ENCODE assay signal across 8 mouse cellular contexts in genomic region chr7:140048361-140049114, GRCm38 (mm10). TPM values are rescaled to one million over a fixed set of nuclear protein-coding genes. Genes with fewer than 3 reads are reported as not detected.
DNase-seq lines count a peak whose midpoint lies in the region; ATAC-seq and TF ChIP-seq lines count a peak whose summit lies in the region.

TSS of gene Msx3 (minus strand) at chr7:140049089.

- no peak for DNase-seq in left cerebral cortex, adult 2 months (ENCODE audit: extremely low spot score in 1 of 2, low spot score in 2 of 2)
- no peak for DNase-seq in left cerebral cortex, postnatal 4 days
- DNase-seq in embryo, embryonic 9.5 days (ENCODE audit: extremely low spot score) = peak; percentile 44
- DNase-seq in left cerebral cortex, postnatal 36 days (ENCODE audit: low spot score in 2 of 2) = no peak
- DNase-seq in gastrocnemius, postnatal 4 days (ENCODE audit: low spot score in 2 of 2) = no peak

- no peaks in the 10 kb centered on the region for H3K9me3 ChIP-seq in intestine, postnatal 0 days (ENCODE audit: control insufficient read depth)
- no peaks in the 10 kb centered on the region for H3K9me3 ChIP-seq in neural tube, embryonic 15.5 days (replicated peaks)

- under 1% methylated on average over 56 of the region's 56 CpGs for WGBS in intestine, postnatal 0 days
- under 1% methylated on average over 56 of the region's 56 CpGs for WGBS in neural tube, embryonic 15.5 days

- H3K36me3 ChIP-seq in intestine, postnatal 0 days (ENCODE audit: control insufficient read depth, insufficient read depth) = no peaks in the 10 kb centered on the region
- H3K36me3 ChIP-seq in neural tube, embryonic 15.5 days = no peaks in the 10 kb centered on the region

- H3K4me2 ChIP-seq in intestine, postnatal 0 days (replicated peaks; ENCODE audit: low read depth) = peak within 1 kb of the TSS; percentile 85
- H3K4me2 ChIP-seq in neural tube, embryonic 15.5 days = peak within 1 kb of the TSS; percentile 82

- H3K27me3 ChIP-seq in intestine, postnatal 0 days (replicated peaks; ENCODE audit: control insufficient read depth, insufficient read depth, low read length) = peaks cover 88% of the 10 kb centered on the region
- peaks cover 68% of the 10 kb centered on the region for H3K27me3 ChIP-seq in neural tube, embryonic 15.5 days (replicated peaks)

- intact Hi-C loops in left cerebral cortex, adult 2 months (cut with DNase I) = no loop called here
- intact Hi-C loops in left cerebral cortex, postnatal 4 days (cut with DNase I) = no loop called here
- intact Hi-C loops in left cerebral cortex, postnatal 36 days (cut with DNase I) = no loop called here

- ATAC-seq in intestine, postnatal 0 days = no peak
- ATAC-seq in neural tube, embryonic 15.5 days (ENCODE audit: low FRiP score) = peak; percentile 49
- no peak for ATAC-seq in monocyte, adult 5-6 weeks (replicated peaks; ENCODE audit: insufficient number of reproducible peaks, low FRiP score, low TSS enrichment, poor library complexity, severe bottlenecking)

- no peak within 1 kb of the TSS for H3K9ac ChIP-seq in intestine, postnatal 0 days (ENCODE audit: low read depth, low read length)
- peak within 1 kb of the TSS; percentile 41 for H3K9ac ChIP-seq in neural tube, embryonic 15.5 days (replicated peaks)

- peaks cover 4% of the 10 kb centered on the region; the same call in 1 of the 2 replicates for H3K4me1 ChIP-seq in intestine, postnatal 0 days (replicated peaks; ENCODE audit: control insufficient read depth, insufficient read depth, low read length)
- H3K4me1 ChIP-seq in neural tube, embryonic 15.5 days = peaks cover 25% of the 10 kb centered on the region

- no peak for TF ChIP-seq CTCF in left cerebral cortex, adult 2 months (IDR thresholded peaks at IDR 0.05)
- no peak for TF ChIP-seq CTCF in intestine, postnatal 0 days (IDR thresholded peaks at IDR 0.05; ENCODE audit: low read depth)

- peak within 1 kb of the TSS; percentile 34 for H3K4me3 ChIP-seq in left cerebral cortex, adult 2 months
- H3K4me3 ChIP-seq in intestine, postnatal 0 days (ENCODE audit: low read depth, low read length) = peak within 1 kb of the TSS; percentile 52
- peak within 1 kb of the TSS; percentile 54 for H3K4me3 ChIP-seq in neural tube, embryonic 15.5 days (replicated peaks)

- H3K27ac ChIP-seq in left cerebral cortex, adult 2 months = no peak within 1 kb of the TSS
- no peak within 1 kb of the TSS for H3K27ac ChIP-seq in intestine, postnatal 0 days (ENCODE audit: low read depth, low read length)
- H3K27ac ChIP-seq in neural tube, embryonic 15.5 days (replicated peaks) = no peak within 1 kb of the TSS

RNA-seq across cellular contexts. Expression of gene Msx3, which starts in this region (rescaled TPM):
- not detected for total RNA-seq in left cerebral cortex, adult 2 months (2021)
- total RNA-seq in left cerebral cortex, postnatal 4 days (2021) = 1 to 10 TPM; 2.3 to 2.5 TPM
- polyA plus RNA-seq in intestine, postnatal 0 days (2015; fragmentation: Nextera tagmentation; extraction: Ambion mirVana) = not detected in 2 replicates
- 2.8 and 3.3 TPM in 2 replicates for polyA plus RNA-seq in neural tube, embryonic 15.5 days (2015; fragmentation: Nextera tagmentation; extraction: Ambion mirVana)
- total RNA-seq in left cerebral cortex, postnatal 36 days (2021) = under 1 TPM; 0.20 to 0.25 TPM
- total RNA-seq in monocyte, adult 5-6 weeks (2017) = not detected in 3 replicates
- not detected for total RNA-seq in gastrocnemius, postnatal 4 days (2021)
